Mouse (Mus musculus) adrenal gland, adult (tissue): Measurements from ENCODE around the gene Gm21887.
A peak's percentile ranks its signal among the peaks of the same experiment; 100 is the strongest.
"Not testable (repeated sequence)": the region's sequence is repeated elsewhere in the genome, so short reads cannot be mapped to it uniquely, and the experiment has no call there.

Source experiments
- DNase-seq, 2 experiments: peaks; one replicate each; pipeline ENCODE4 v3.0.0; 2022 to 2023; ENCODE audit warnings: low spot score in 1 of 2; ENCODE audit not compliant: inconsistent age in 2 of 2

Gm21887 gene

DNA sequence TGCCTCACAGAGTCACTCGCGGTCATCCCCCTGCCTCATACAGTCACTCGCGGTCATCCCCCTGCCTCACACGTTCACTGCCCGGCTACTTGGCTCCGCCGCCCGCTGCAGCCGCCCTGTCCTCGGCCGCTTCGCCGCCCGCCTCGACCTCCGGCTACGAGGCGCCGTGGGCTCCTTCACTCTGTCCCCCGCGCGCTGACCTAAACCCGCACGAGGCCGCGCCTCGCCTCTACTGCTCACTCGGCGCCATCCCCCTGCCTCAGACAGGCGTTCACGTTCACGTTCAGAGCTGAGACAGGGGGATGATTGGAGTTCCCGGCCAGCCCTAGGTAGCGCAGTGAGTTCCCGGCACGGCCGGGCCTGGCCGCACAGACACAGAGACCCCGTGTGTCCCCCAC, 12.0 kb upstream of the Gm21887 start:
- DNase-seq, result not testable (repeated sequence)

DNA sequence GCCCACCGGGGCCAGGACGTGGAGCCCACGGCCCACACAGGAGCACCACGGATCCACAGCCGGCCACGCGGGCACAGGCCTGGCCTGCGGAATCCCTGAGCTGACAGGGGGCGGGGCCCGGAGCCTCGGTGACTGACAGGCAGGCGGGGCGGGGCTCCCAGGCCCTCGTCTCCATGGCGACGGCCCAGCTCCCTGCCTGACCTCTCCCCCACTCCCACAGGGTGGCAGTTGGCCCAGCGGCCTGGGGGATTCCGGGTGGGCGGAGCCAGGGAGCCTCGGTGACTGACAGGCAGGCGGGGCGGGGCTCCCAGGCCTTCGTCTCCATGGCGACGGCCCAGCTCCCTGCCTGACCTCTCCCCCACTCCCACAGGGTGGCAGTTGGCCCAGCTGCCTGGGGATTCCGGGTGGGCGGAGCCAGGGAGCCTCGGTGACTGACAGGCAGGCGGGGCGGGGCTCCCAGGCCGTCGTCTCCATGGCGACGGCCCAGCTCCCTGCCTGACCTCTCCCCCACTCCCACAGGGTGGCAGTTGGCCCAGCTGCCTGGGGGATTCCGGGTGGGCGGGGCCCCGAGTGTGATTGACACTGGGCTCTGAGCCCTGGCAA, 11.5 kb upstream of the Gm21887 start:
- peak; percentile 100 for DNase-seq

DNA sequence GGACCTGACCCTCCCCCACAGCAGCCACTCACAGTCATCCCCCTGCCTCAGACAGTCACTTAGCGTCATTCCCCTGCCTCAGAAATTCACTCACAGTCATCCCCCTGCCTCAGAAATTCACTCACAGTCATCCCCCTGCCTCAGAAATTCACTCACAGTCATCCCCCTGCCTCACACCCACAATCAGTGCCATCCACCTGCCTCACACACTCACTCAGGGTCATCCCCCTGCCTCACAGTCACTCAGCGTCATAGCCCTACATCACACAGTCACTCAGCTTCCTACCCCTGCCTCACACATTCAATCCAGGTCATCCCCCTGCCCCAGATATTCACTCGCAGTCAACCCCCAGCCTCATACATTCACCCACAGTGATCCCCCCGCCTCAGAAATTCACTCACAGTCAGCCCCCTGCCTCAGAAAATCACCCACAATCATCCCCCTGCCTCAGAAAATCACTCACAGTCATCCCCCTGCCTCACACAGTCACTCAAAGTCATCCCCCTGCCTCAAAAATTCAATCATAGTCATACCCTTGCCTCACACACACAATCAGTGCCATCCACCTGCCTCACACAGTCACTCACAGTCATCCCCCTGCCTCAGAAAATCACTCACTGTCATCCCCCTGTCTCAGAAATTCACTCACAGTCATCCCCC, 10.8 kb upstream of the Gm21887 start:
- DNase-seq, result not testable (repeated sequence)

DNA sequence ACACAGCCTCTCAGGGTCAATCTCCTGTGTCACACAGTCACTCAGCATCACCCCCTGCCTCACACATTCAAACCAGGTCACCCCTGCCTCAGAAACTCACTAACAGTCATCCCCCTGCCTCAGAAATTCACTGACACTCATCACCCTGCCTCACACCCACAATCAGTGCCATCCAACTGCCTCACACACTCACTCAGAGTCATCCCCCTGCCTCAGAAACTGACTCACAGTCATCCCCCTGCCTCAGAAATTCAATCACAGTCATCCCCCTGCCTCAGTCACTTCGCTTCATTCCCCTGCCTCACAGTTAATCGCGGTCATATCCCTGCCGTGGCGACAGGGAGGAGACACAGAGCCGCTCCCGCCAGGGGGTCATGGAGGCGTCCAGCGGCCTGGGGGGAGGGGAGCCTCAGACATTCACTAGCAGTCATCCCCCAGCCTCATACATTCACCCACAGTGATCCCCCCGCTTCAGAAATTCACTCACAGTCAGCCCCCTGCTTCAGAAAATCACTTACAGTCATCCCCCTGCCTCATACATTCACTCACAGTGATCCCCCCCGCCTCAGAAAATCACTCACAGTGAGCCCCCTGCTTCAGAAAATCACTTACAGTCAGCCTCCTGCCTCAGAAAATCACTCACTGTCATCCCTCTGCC, 10.1 kb upstream of the Gm21887 start:
- DNase-seq, result peak; percentile 81 to 88

DNA sequence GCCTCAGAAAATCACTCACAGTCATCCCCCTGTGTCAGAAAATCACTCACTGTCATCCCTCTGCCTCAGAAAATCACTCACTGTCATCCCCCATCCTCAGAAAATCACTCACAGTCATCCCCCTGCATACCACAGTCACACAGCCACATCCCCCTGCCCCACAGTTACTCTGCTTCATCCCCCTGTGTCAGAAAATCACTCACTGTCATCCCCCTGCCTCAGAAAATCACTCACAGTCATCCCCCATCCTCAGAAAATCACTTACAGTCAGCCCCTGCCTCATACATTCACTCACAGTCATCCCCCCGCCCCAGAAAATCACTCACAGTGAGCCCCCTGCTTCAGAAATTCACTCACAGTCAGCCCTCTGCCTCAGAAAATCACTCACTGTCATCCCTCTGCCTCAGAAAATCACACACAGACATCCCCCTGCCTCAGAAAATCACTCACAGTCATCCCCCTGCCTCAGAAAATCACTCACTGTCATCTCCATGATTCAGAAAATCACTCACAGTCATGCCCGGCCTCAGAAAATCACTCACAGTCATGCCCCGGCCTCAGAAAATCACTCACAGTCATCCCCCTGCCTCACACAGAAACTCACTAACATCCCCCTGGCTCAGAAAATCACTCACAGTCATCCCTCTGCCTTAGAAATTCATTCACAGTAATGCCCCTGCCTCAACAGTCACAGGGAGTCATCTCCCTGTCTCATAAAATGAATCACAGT, 9.4 kb upstream of the Gm21887 start:
- not testable (repeated sequence) for DNase-seq

DNA sequence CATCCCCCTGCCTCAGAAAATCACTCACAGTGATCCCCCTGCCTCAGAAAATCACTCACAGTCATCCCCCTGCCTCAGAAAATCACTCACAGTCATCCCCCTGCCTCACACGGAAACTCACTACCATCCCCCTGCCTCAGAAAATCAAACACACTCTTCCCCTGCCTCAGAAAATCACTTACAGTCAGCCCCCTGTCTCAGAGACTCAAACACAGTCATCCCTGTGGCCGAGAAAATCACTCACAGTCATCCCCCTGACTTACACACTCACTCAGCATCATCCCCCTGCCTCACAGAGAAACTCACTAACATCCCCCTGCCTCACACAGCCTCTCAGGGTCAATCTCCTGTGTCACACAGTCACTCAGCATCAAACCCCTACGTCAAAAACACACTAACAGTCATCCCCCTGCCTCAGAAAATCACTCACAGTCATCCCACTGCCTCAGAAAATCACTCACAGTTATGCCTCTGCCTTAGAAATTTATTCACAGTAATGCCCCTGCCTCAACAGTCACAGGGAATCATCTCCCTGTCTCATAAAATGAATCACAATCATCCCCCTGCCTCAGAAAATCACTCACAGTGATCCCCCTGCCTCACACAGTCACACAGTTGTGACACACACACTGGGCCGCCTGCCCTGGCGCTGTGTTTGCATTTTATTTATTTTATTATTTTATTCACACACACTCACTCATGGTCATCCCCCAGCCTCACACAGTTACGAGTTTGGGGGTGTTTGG, 8.6 kb upstream of the Gm21887 start:
- DNase-seq, result not testable (repeated sequence)

DNA sequence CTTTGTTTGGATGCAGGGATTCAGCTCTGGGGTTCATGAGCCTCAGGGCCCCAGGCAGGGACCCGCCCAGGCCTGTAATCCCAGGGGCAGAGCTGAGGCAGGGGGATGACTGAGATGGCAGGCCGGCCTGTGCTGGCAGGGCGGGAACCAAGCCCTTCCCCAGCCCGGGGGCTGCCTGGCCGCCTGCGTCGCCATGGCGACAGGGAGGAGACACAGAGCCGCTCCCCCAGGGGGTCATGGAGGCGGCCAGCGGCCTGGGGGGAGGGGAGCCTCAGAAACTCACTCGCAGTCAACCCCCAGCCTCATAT, 8.1 kb upstream of the Gm21887 start:
- DNase-seq, result not testable (repeated sequence)

DNA sequence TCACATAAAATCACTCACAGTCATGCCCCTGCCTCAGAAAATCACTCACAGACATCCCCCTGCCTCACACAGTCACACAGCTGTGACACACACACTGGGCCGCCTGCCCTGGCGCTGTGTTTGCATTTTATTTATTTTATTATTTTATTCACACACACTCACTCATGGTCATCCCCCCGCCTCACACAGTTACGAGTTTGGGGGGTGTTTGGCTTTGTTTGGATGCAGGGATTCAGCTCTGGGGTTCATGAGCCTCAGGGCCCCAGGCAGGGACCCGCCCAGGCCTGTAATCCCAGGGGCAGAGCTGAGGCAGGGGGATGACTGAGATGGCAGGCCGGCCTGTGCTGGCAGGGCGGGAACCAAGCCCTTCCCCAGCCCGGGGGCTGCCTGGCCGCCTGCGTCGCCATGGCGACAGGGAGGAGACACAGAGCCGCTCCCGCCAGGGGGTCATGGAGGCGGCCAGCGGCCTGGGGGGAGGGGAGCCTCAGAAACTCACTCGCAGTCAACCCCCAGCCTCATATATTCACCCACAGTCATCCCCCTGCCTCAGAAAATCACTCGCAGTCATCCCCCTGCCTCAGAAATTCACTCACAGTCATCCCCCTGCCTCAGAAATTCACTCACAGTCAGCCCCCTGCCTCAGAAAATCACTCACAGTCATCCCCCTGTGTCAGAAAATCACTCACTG, 6.8 kb upstream of the Gm21887 start:
- peak; percentile 78 to 89 for DNase-seq

DNA sequence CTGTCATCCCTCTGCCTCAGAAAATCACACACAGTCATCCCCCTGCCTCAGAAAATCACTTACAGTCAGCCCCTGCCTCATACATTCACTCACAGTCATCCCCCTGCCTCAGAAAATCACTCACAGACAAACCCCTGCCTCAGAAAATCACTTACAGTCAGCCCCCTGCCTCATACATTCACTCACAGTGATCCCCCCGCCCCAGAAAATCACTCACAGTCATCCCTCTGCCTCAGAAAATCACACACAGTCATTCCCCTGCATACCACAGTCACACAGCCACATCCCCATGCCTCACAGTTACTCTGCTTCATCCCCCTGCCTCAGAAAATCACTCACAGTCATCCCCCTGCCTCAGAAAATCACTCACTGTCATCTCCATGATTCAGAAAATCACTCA, 5.9 kb upstream of the Gm21887 start:
- not testable (repeated sequence) for DNase-seq

DNA sequence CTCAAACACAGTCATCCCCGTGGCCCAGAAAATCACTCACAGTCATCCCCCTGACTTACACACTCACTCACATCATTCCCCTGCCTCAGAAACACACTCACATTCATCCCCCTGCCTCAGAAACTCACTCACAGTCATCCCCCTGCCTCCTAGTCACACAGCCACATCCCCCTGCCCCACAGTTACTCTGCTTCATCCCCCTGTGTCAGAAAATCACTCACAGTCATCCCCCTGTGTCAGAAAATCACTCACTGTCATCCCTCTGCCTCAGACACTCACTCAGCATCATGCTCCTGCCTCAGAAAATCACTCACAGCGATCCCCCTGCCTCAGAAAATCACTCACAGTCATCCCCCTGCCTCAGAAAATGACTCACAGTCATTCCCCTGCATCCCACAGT, 5.2 kb upstream of the Gm21887 start:
- not testable (repeated sequence) for DNase-seq

DNA sequence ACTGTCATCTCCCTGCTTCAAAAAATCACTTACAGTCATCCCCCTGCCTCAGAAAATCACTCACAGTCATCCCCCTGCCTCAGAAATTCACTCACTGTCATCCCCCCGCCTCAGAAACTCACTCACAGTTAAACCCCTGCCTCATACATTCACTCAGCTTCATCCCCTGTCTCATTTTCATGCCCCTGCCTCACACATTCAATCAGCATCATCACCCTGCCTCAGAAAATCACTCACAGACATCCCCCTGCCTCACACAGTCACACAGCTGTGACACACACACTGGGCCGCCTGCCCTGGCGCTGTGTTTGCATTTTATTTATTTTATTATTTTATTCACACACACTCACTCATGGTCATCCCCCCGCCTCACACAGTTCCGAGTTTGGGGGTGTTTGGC, 4.7 kb upstream of the Gm21887 start:
- DNase-seq, result not testable (repeated sequence)

DNA sequence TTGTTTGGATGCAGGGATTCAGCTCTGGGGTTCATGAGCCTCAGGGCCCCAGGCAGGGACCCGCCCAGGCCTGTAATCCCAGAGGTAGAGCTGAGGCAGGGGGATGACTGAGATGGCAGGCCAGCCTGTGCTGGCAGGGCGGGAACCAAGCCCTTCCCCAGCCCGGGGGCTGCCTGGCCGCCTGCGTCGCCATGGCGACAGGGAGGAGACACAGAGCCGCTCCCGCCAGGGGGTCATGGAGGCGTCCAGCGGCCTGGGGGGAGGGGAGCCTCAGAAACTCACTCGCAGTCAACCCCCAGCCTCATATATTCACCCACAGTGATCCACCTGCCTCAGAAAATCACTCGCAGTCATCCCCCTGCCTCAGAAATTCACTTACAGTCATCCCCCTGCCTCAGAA, 4.3 kb upstream of the Gm21887 start:
- peak; percentile 81 to 83 for DNase-seq

DNA sequence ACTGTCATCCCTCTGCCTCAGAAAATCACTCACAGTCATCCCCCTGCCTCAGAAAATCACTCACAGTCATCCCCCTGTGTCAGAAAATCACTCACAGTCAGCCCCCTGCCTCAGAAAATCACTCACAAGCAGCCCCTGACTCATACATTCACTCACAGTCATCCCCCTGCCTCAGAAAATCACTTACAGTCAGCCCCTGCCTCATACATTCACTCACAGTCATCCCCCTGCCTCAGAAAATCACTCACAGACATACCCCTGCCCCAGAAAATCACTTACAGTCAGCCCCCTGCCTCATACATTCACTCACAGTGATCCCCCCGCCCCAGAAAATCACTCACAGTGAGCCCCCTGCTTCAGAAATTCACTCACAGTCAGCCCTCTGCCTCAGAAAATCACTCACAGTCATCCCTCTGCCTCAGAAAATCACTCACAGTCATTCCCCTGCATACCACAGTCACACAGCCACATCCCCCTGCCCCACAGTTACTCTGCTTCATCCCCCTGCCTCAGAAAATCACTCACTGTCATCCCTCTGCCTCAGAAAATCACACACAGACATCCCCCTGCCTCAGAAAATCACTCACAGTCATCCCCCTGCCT, 3.7 kb upstream of the Gm21887 start:
- DNase-seq, result not testable (repeated sequence)

DNA sequence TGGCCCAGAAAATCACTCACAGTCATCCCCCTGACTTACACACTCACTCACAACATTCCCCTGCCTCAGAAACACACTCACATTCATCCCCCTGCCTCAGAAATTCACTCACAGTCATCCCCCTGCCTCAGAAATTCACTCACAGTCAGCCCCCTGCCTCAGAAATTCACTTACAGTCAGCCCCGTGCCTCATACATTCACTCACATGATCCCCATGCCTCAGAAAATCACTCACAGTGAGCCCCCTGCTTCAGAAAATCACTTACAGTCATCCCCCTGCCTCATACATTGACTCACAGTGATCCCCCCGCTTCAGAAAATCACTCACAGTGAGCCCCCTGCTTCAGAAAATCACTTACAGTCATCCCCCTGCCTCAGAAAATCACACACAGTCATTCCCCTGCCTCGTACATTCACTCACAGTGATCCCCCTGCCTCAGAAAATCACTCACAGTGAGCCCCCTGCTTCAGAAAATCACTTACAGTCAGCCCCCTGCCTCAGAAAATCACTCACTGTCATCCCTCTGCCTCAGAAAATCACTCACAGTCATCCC, 2.7 kb upstream of the Gm21887 start:
- not testable (repeated sequence) for DNase-seq

DNA sequence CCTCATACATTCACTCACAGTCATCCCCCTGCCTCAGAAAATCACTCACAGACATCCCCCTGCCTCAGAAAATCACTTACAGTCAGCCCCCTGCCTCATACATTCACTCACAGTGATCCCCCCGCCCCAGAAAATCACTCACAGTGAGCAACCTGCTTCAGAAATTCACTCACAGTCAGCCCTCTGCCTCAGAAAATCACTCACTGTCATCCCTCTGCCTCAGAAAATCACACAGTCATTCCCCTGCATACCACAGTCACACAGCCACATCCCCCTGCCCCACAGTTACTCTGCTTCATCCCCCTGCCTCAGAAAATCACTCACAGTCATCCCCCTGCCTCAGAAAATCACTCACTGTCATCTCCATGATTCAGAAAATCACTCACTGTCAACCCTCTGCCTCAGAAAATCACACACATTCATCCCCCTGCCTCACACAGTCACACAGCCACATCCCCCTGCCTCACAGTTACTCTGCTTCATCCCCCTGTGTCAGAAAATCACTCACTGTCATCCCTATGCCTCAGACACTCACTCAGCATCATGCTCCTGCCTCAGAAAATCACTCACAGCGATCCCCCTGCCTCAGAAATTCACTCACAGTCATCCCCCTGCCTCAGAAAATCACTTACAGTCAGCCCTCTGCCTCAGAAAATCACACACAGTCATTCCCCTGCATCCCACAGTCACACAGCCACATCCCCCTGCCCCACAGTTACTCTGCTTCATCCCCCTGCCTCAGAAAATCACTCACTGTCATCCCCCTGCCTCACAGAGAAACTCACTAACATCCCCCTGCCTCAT, 1.9 kb upstream of the Gm21887 start:
- not testable (repeated sequence) for DNase-seq

DNA sequence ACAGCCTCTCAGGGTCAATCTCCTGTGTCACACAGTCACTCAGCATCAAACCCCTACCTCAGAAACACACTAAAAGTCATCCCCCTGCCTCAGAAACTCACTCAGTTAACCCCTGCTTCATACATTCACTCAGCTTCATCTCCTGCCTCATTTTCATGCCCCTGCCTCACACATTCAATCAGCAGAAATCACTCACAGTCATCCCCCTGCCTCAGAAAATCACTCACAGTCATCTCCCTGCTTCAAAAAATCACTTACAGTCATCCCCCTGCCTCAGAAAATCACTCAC, 1.3 kb upstream of the Gm21887 start:
- peak in 1 of 2 experiments; percentile 54 for DNase-seq

DNA sequence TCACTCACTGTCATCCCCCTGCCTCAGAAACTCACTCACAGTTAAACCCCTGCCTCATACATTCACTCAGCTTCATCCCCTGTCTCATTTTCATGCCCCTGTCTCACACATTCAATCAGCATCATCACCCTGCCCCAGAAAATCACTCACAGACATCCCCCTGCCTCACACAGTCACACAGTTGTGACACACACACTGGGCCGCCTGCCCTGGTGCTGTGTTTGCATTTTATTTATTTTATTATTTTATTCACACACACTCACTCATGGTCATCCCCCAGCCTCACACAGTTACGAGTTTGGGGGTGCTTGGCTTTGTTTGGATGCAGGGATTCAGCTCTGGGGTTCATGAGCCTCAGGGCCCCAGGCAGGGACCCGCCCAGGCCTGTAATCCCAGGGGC, 875 bp upstream of the Gm21887 start:
- peak in 1 of 2 experiments; percentile 77 for DNase-seq

DNA sequence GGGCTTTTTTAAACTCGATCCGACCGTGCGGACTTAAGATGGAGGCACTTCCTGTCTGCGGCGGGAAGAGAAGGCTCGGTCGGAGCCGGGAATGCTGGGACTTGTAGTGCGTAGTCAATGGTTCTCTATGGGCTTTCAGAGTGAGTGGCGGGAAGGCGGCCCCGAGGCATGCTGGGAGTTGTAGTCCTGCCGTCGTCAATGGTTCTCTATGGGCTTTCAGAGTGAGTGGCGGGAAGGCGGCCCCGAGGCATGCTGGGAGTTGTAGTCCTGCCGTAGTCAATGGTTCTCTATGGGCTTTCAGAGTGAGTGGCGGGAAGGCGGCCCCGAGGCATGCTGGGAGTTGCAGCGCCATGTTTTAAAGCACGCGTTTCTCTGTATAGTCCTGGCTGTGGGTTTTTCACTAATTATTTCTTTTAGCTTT, 352 bp downstream of the Gm21887 start:
- DNase-seq, result peak; percentile 100
